Mouse (Mus musculus) midbrain, embryonic 15.5 days (tissue): ENCODE results near the gene Lipo1. TPM values are rescaled to one million over a fixed set of nuclear protein-coding genes. Genes with fewer than 3 reads are reported as not detected.
"Not testable (repeated sequence)": the region's sequence is repeated elsewhere in the genome, so short reads cannot be mapped to it uniquely, and the experiment has no call there.

ENCODE experiments used
- ATAC-seq: fragments of 200-750 bp; cut with Nextera tagmentation; replicated peaks from 2 replicates; pipeline ENCODE4 v1.8.0; 2017; ENCODE audit warnings: moderate TSS enrichment
- H3K27ac ChIP-seq: fragments of 300-500 bp; sonication (generic); 2 replicates; pipeline ENCODE4 v1.5.1; 2015; ENCODE audit warnings: mild to moderate bottlenecking, inconsistent platforms
- H3K27me3 ChIP-seq: fragments of 300-500 bp; sonication (generic); replicated peaks from 2 replicates; pipeline ENCODE4 v1.6.1; 2015; ENCODE audit warnings: inconsistent platforms
- H3K36me3 ChIP-seq: fragments of 300-500 bp; sonication (generic); replicated peaks from 2 replicates; pipeline ENCODE4 v1.6.1; 2015; ENCODE audit warnings: inconsistent platforms
- H3K4me1 ChIP-seq: fragments of 300-500 bp; sonication (generic); 2 replicates; pipeline ENCODE4 v1.6.1; 2015; ENCODE audit warnings: inconsistent platforms
- H3K4me2 ChIP-seq: fragments of 300-500 bp; sonication (generic); 2 replicates; pipeline ENCODE4 v1.6.1; 2015; ENCODE audit warnings: inconsistent platforms, mild to moderate bottlenecking, moderate library complexity
- H3K4me3 ChIP-seq: fragments of 300-500 bp; sonication (generic); 2 replicates; pipeline ENCODE4 v1.5.1; 2015; ENCODE audit warnings: mild to moderate bottlenecking, inconsistent platforms
- H3K9ac ChIP-seq: fragments of 300-500 bp; sonication (generic); 2 replicates; pipeline ENCODE4 v1.6.1; 2015; ENCODE audit warnings: mild to moderate bottlenecking, inconsistent platforms
- H3K9me3 ChIP-seq: fragments of 300-500 bp; sonication (generic); 2 replicates; pipeline ENCODE4 v1.6.1; 2016; ENCODE audit warnings: inconsistent platforms
- WGBS: fragments of 180-500 bp; shearing (Covaris S2); methylation state at CpG from one replicate; pipeline ENCODE4 v1.1.7; 2015; ENCODE audit warnings: mixed read lengths; 5-methylcytosine and 5-hydroxymethylcytosine counted together
- polyA plus RNA-seq: library from polyadenylated mRNA; unstranded; fragments of >200 nt; fragmentation: Nextera tagmentation; extraction: Ambion mirVana; gene quantifications from 2 replicates; pipeline ENCODE4 v1.2.1, GENCODE M21; 2015

Lipo1 gene
- not detected in 2 replicates for polyA plus RNA-seq

DNA sequence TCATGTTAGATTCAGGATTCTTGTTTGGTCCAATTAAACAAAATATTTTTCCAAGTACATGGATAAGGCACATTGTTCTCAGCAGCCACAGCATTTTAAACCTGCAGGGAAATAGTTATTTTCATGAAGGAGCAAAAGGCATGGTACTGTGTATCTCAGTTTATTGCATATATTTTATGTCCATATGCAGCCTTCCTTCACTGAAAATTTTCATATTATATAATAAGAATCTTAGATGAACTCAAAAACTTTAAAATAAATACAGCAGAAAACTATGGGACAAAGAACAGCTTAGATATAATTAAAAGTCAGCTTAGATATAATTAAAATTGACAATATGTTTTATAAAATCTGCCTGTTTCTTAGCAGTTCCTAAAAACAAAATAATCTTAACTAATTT is at the start of gene Lipo1:
Gene Lipo1, minus strand, starts transcription at position 101 of the 400 bp plus-strand sequence.
- not testable (repeated sequence) for H3K36me3 ChIP-seq, H3K9ac ChIP-seq, H3K27ac ChIP-seq, H3K27me3 ChIP-seq, H3K4me3 ChIP-seq, H3K4me1 ChIP-seq, H3K9me3 ChIP-seq, H3K4me2 ChIP-seq, ATAC-seq

DNA sequence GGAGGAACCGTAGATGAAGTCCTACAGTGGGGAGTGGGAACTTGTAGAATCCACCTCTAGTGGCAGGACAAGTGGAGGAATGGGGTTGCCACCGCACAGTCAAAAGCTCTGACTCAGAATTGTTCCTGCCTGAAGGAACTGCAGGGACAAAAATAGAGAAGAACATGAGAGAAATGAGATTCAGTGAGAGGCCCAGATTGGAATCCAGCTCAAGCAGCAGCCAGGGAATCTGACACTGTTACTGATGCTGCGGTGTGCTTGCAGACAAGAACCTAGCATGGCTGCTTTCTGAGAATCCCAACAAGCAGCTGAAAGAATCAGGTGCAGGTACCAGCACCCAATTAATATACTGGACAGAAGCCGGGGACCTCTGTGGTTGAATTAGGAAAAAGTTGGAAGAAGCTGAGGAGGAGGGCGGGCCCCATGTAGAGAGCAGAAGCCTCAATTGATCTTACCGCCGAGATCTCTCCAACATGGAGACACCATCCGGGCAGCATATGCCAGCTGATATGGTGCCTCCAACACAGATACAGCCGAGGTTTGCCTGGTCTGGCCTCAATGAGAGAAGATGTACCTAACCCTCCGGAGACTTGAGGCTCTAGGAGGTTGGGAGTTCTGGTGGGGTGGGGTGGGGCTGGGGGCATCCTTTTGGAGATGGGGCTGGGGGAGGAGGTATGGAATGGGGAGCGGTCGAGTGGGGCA is 532 bp downstream of the Lipo1 start:
- no peaks in the 10 kb centered on the region for H3K9me3 ChIP-seq
- ATAC-seq: no peak
- H3K9ac ChIP-seq: no peak overlapping the region
- 89% methylated on average over 12 of the region's 12 CpGs for WGBS
- H3K4me1 ChIP-seq: no peaks in the 10 kb centered on the region
- no peak overlapping the region for H3K4me2 ChIP-seq
- no peak overlapping the region for H3K4me3 ChIP-seq
- H3K36me3 ChIP-seq: no peaks in the 10 kb centered on the region
- no peak overlapping the region for H3K27ac ChIP-seq
- H3K27me3 ChIP-seq: no peaks in the 10 kb centered on the region

DNA sequence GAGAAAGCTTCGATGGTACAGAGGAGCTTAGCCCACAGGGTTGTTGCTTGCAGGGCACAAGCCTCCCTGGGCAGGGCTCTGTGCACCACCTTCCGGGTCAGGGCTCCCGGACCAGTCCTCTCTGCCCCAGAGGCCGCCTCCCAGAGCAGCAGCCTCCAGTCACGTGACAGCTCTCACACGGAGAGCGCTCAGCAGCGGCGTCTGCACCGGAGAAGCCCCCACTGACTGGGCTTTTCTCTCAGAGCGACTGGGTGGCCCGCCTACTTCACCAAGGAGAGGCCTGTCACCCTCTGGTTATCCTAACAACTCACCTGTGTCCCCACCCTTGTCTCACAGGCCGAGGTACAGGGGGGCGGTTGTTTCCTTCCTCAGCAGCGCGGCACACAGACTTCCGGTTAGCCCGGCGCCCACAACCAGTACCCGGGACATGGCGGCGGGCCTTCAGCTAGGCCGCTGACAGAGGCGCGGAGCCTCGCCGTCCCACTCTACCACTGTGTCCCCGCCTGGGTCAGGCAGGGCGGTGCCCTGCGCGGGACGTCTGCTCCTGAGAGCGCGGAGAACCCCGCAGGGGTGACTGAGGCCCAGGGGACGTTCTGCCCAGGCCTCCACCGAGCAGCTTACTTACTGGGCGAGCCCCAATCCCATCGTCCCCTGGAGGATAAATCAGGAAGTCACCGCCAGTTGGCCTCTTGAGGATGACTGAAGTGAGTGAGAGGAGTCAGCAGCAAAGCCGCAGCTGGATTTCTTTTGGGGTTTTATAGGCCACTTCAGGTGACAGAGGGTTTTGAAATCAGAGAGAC is 25.8 kb downstream of the Lipo1 start, which contains the start of gene Lipo3:
Gene Lipo3, minus strand, starts transcription at position 665 of the 800 bp plus-strand sequence.
- 38% methylated on average over 14 of the region's 41 CpGs for WGBS
- Histone ChIP-seq H3K4me3 (peak within 1 kb of the TSS; percentile 21), H3K4me2 (peak within 1 kb of the TSS; percentile 43)
- H3K27ac ChIP-seq, H3K4me1 ChIP-seq, H3K27me3 ChIP-seq, H3K36me3 ChIP-seq, H3K9ac ChIP-seq, H3K9me3 ChIP-seq: not testable (repeated sequence)
- peak; percentile 99 for ATAC-seq

DNA sequence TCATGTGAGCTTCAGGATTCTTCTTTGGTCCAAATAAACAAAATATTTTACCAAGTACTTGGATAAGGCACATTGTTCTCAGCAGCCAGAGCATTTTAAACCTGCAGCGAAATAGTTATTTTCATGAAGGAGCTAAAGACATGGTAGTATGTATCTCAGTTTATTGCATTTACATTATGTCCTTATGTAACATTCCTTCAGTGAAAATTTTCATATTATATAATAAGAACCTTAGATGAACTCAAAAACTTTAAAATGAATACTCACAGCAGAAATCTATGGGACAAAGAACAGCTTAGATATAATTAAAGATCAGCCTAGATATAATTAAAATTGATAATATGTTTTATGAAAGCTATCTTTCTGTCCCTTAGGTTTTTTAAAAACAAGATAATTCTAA is 36.0 kb downstream of the Lipo1 start, which contains the start of gene Lipo2:
Gene Lipo2, minus strand, starts transcription at position 101 of the 400 bp plus-strand sequence.
- ATAC-seq, H3K27me3 ChIP-seq, H3K9me3 ChIP-seq, H3K36me3 ChIP-seq, H3K4me3 ChIP-seq, H3K9ac ChIP-seq, H3K4me1 ChIP-seq, H3K4me2 ChIP-seq, H3K27ac ChIP-seq: not testable (repeated sequence)
- WGBS: 94% methylated on average over 1 of the region's 1 CpGs

Other genes with a start within 250 kb of the Lipo1 start
- not detected in 2 replicates for gene Gm8978, start 162.2 kb downstream of the Lipo1 start, polyA plus RNA-seq
- gene Lipo2, start 36.1 kb downstream of the Lipo1 start, polyA plus RNA-seq: 0.41 and 0.63 TPM in 2 replicates
- 12.8 and 12.9 TPM in 2 replicates for gene Lipo3, start 25.5 kb downstream of the Lipo1 start, polyA plus RNA-seq
- not detected in 2 replicates for gene Lipf, start 173.7 kb upstream of the Lipo1 start, polyA plus RNA-seq
- not detected in 2 replicates for gene Lipk, start 220.8 kb upstream of the Lipo1 start, polyA plus RNA-seq